Mouse (Mus musculus) heart, adult 2 months (tissue): ENCODE measurements at regions not wholly inside any gene's neighbourhood (a gene's known extent, or its start where the extent isn't known, plus 50 kb on each side); places are given as distances from the start of the nearest gene placed in this dataset.

Source experiments
- DNase-seq, 2 experiments: peaks; one replicate each; pipeline ENCODE4 v3.0.0; 2021
- H3K27ac ChIP-seq: fragments of 200-600 bp; 2 replicates; pipeline ENCODE4 v1.8.1; 2022
- H3K27me3 ChIP-seq: fragments of 200-500 bp; 2 replicates; pipeline ENCODE4 v1.6.1; 2012; ENCODE audit warnings: mild to moderate bottlenecking, low read length, inconsistent platforms, mixed read lengths; ENCODE audit not compliant: control insufficient read depth, insufficient read depth
- H3K36me3 ChIP-seq: fragments of 200-500 bp; 2 replicates; pipeline ENCODE4 v1.6.1; 2012; ENCODE audit warnings: low read length, inconsistent platforms; ENCODE audit not compliant: control insufficient read depth, insufficient read depth
- H3K4me1 ChIP-seq: fragments of 200-500 bp; 2 replicates; pipeline ENCODE4 v1.6.1; 2011; ENCODE audit warnings: low read length; ENCODE audit not compliant: control insufficient read depth, insufficient read depth
- H3K4me3 ChIP-seq: fragments of 200-600 bp; 2 replicates; pipeline ENCODE4 v1.8.1; 2022
- H3K79me2 ChIP-seq: fragments of 200-500 bp; replicated peaks from 2 replicates; pipeline ENCODE4 v1.6.1; 2012; ENCODE audit warnings: mild to moderate bottlenecking, inconsistent platforms, low read length, moderate library complexity, mixed read lengths; ENCODE audit not compliant: control insufficient read depth, insufficient read depth
- H3K9ac ChIP-seq: fragments of 200-500 bp; 2 replicates; pipeline ENCODE4 v1.6.1; 2012; ENCODE audit warnings: low read depth, mild to moderate bottlenecking, control low read depth, inconsistent platforms, low read length, mixed read lengths
- CTCF ChIP-seq: fragments of 200-600 bp; IDR thresholded peaks from 2 replicates; pipeline ENCODE4 v1.8.1; 2022; ENCODE audit warnings: antibody characterized with exemption, mild to moderate bottlenecking, moderate library complexity
- EP300 ChIP-seq: fragments of 200-500 bp; IDR thresholded peaks from 2 replicates; pipeline ENCODE4 v1.6.1; 2011; ENCODE audit warnings: low read depth, low read length, control low read depth; ENCODE audit not compliant: insufficient read depth
- POLR2A ChIP-seq: fragments of 200-500 bp; IDR thresholded peaks from 2 replicates; pipeline ENCODE4 v1.6.1; 2011; ENCODE audit warnings: mild to moderate bottlenecking, low read depth, low read length, control low read depth; ENCODE audit not compliant: insufficient read depth
- WGBS: fragments of 180-500 bp; shearing (Covaris S2); methylation state at CpG from one replicate; pipeline ENCODE4 v1.1.7; 2018; 5-methylcytosine and 5-hydroxymethylcytosine counted together
- intact Hi-C: fragments of 180-260 bp; cut with DNase I; formaldehyde crosslinking; loops from one replicate; pipeline ENCODE4 v1.15.1; 2025

GRCm38 (mm10) chr1:75992039-75992438, 446.0 kb downstream of the Slc4a3 start:
- Histone ChIP-seq H3K9ac (no peak overlapping the region), H3K79me2 (no peaks in the 10 kb centered on the region), H3K36me3 (no peaks in the 10 kb centered on the region), H3K4me3 (no peak overlapping the region), H3K4me1 (peaks cover 3% of the 10 kb centered on the region), H3K27ac (no peak overlapping the region), H3K27me3 (no peaks in the 10 kb centered on the region)
- DNase-seq: no peak
- intact Hi-C loops: loop anchor here (10.0 kb wide), 1 partner anchor 1523 kb away; the partner anchor contains the start of gene Epha4
- TF ChIP-seq CTCF (no peak), EP300 (no peak), POLR2A (no peak)
- WGBS: 82% methylated on average over 3 of the region's 3 CpGs

- TF ChIP-seq CTCF: peak; percentile 68
- no peak for TF ChIP-seq POLR2A
- TF ChIP-seq EP300: no peak
- 65% methylated on average over 3 of the region's 3 CpGs for WGBS
- Histone ChIP-seq H3K27me3 (no peaks in the 10 kb centered on the region), H3K4me1 (peaks cover 3% of the 10 kb centered on the region), H3K9ac (no peak overlapping the region), H3K27ac (no peak overlapping the region), H3K36me3 (no peaks in the 10 kb centered on the region), H3K79me2 (no peaks in the 10 kb centered on the region), H3K4me3 (no peak overlapping the region)
- no peak for DNase-seq
- intact Hi-C loops: loop anchor here (10.0 kb wide), 1 partner anchor 1518 kb away; the partner anchor contains the start of gene Epha4
Observed at GRCm38 (mm10) chr1:75997222-75997621, 451.2 kb downstream of the Slc4a3 start.

- TF ChIP-seq EP300 (no peak), CTCF (no peak), POLR2A (no peak)
- no peaks in the 10 kb centered on the region for H3K36me3 ChIP-seq
- H3K9ac ChIP-seq: no peak overlapping the region
- no peaks in the 10 kb centered on the region for H3K4me1 ChIP-seq
- no peak for DNase-seq
- H3K79me2 ChIP-seq: no peaks in the 10 kb centered on the region
- no peak overlapping the region for H3K4me3 ChIP-seq
- no peaks in the 10 kb centered on the region for H3K27me3 ChIP-seq
- no peak overlapping the region for H3K27ac ChIP-seq
- intact Hi-C loops: no loop called here
- WGBS: 85% methylated on average over 9 of the region's 9 CpGs
Observed at GRCm38 (mm10) chr1:76001124-76001523, 455.1 kb downstream of the Slc4a3 start.

GRCm38 (mm10) chr1:76009601-76010000, 463.5 kb downstream of the Slc4a3 start:
- intact Hi-C loops: loop anchor here (5.0 kb wide), 1 partner anchor 72 kb away; no protein-coding TSS in a partner anchor
- no peak for TF ChIP-seq POLR2A
- no peak for TF ChIP-seq CTCF
- TF ChIP-seq EP300: peak; percentile 80
- peaks cover 4% of the 10 kb centered on the region; the same call in 1 of the 2 replicates for H3K36me3 ChIP-seq
- no peaks in the 10 kb centered on the region for H3K27me3 ChIP-seq
- DNase-seq: peak; percentile 54 to 66
- H3K79me2 ChIP-seq: no peaks in the 10 kb centered on the region
- WGBS: 3% methylated on average over 3 of the region's 3 CpGs
- H3K27ac ChIP-seq: peak overlapping the region; percentile 84
- peaks cover 7% of the 10 kb centered on the region for H3K4me1 ChIP-seq
- H3K9ac ChIP-seq: no peak overlapping the region
- no peak overlapping the region for H3K4me3 ChIP-seq

GRCm38 (mm10) chr1:76010212-76010800, 464.2 kb downstream of the Slc4a3 start:
- intact Hi-C loops: no loop called here
- WGBS: 27% methylated on average over 4 of the region's 4 CpGs
- peak; percentile 23 to 45 for DNase-seq
- Histone ChIP-seq H3K79me2 (no peaks in the 10 kb centered on the region), H3K27me3 (no peaks in the 10 kb centered on the region), H3K36me3 (peaks cover 4% of the 10 kb centered on the region; the same call in 1 of the 2 replicates), H3K4me3 (no peak overlapping the region), H3K9ac (no peak overlapping the region), H3K27ac (peak overlapping the region; percentile 84), H3K4me1 (peaks cover 7% of the 10 kb centered on the region)
- TF ChIP-seq EP300 (no peak), CTCF (no peak), POLR2A (no peak)

- H3K27ac ChIP-seq: no peak overlapping the region
Observed at GRCm38 (mm10) chr1:76018588-76018987, 472.5 kb downstream of the Slc4a3 start.

More at GRCm38 (mm10) chr1:76018588-76018987, 472.5 kb downstream of the Slc4a3 start:
- intact Hi-C loops: no loop called here
- TF ChIP-seq EP300: no peak
- no peak for TF ChIP-seq POLR2A
- no peak for TF ChIP-seq CTCF
- Histone ChIP-seq H3K4me1 (peaks cover 4% of the 10 kb centered on the region; the same call in 1 of the 2 replicates), H3K9ac (no peak overlapping the region), H3K27me3 (no peaks in the 10 kb centered on the region), H3K79me2 (no peaks in the 10 kb centered on the region), H3K36me3 (peaks cover 2% of the 10 kb centered on the region; the same call in 1 of the 2 replicates), H3K4me3 (no peak overlapping the region)
- DNase-seq: no peak
- WGBS: 83% methylated on average over 6 of the region's 6 CpGs
